Mouse (Mus musculus) ovary, postnatal 10 days (tissue): ENCODE measurements around the gene Adar.

ENCODE experiments used
- DNase-seq: peaks from one replicate; pipeline ENCODE4 v3.0.0; 2022; ENCODE audit warnings: low spot score

The Adar gene

GRCm38 (mm10) chr3:89732091-89732490 is 17.3 kb downstream of the Adar start:
- DNase-seq, result no peak

GRCm38 (mm10) chr3:89738509-89738908 is 23.7 kb downstream of the Adar start:
- no peak for DNase-seq

- DNase-seq, result no peak
Measured at GRCm38 (mm10) chr3:89752307-89752706, 37.5 kb downstream of the Adar start.

- no peak for DNase-seq
Measured at GRCm38 (mm10) chr3:89755283-89755682, 40.5 kb downstream of the Adar start.

- DNase-seq, result no peak
Measured at GRCm38 (mm10) chr3:89757851-89758250, 43.0 kb downstream of the Adar start.

GRCm38 (mm10) chr3:89759786-89760185 is 45.0 kb downstream of the Adar start:
- DNase-seq, result no peak

GRCm38 (mm10) chr3:89764119-89764724 is 49.4 kb downstream of the Adar start, which contains the start of gene Chrnb2:
Gene Chrnb2, minus strand, starts transcription at chr3:89764632.
- DNase-seq, result peak; percentile 68

- no peak for DNase-seq
Measured at GRCm38 (mm10) chr3:89769584-89769983, 54.8 kb downstream of the Adar start.

GRCm38 (mm10) chr3:89770425-89771002 is 55.7 kb downstream of the Adar start:
- DNase-seq, result no peak

- DNase-seq, result peak; percentile 62
Measured at GRCm38 (mm10) chr3:89772588-89772967, 57.8 kb downstream of the Adar start.

GRCm38 (mm10) chr3:89772968-89773709 is 58.3 kb downstream of the Adar start, which contains the start of gene Ube2q1:
Gene Ube2q1, plus strand, starts transcription at chr3:89773616.
- peak; percentile 85 for DNase-seq

GRCm38 (mm10) chr3:89773740-89774211 is 59.0 kb downstream of the Adar start:
- DNase-seq, result peak; percentile 17

GRCm38 (mm10) chr3:89774236-89774960 is 59.6 kb downstream of the Adar start:
- no peak for DNase-seq

- no peak for DNase-seq
Measured at GRCm38 (mm10) chr3:89776001-89776400, 61.2 kb downstream of the Adar start.

- no peak for DNase-seq
Measured at GRCm38 (mm10) chr3:89780102-89780501, 65.3 kb downstream of the Adar start.

- no peak for DNase-seq
Measured at GRCm38 (mm10) chr3:89781640-89782039, 66.8 kb downstream of the Adar start.

GRCm38 (mm10) chr3:89784991-89785753 is 70.3 kb downstream of the Adar start:
- peak; percentile 64 for DNase-seq

GRCm38 (mm10) chr3:89786275-89786674 is 71.5 kb downstream of the Adar start:
- no peak for DNase-seq

GRCm38 (mm10) chr3:89788680-89789352 is 74.0 kb downstream of the Adar start:
- DNase-seq, result no peak

- no peak for DNase-seq
Measured at GRCm38 (mm10) chr3:89794616-89795015, 79.8 kb downstream of the Adar start.

- DNase-seq, result no peak
Measured at GRCm38 (mm10) chr3:89795746-89796145, 80.9 kb downstream of the Adar start.
